Mouse (Mus musculus): ENCODE measurements around the gene Vmn1r19. TPM values are rescaled to one million over a fixed set of nuclear protein-coding genes. Genes with fewer than 3 reads are reported as not detected.
"Not testable (repeated sequence)": the region's sequence is repeated elsewhere in the genome, so short reads cannot be mapped to it uniquely, and the experiment has no call there.

Vmn1r19 gene
- not detected for total RNA-seq (2021)
- long read RNA-seq, experiment 1, result 0 reads
- long read RNA-seq, experiment 2, result 0 reads

DNA sequence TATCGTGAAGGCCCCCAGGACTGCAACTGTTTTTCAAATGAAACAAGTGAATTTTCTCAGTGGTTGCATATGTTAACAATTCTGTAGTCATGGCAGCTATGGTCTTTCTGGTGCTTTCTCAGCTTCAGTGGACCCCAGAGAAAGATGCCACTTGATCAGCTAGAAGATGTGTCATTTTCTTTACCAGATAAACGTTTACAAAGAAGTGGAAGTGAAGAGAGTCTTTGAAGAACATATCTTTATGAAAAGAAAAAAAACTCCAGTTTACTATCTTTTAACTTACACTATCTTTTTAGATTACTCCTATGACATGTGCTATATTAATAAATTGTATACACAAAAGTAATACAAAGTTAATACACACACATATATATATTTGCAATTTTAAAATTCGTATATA is at the start of gene Vmn1r19:
TSS of gene Vmn1r19 (plus strand) at position 301 of the 400 bp plus-strand sequence.
- not testable (repeated sequence) for DNase-seq (ENCODE audit: low spot score in 2 of 2)

DNA sequence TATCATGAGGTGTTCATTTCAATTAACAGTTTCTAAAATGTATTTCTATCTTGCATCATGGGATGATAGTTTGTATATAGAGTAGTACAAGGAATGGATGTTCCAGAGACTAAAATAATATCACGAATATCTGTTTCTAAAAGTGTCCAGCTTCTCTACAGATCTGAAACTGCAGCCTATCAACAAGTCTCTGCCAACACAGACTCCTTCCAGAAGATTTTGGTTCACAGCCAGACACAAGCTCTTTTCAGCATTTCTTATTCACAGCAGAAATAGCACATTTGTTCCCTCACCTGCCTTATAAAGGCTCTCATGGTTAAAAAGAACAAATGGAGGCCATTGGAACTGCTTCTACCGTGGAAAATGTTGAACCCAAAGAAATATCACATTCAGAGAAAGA is 46.7 kb upstream of the Vmn1r19 start:
- no peak for DNase-seq (ENCODE audit: low spot score in 2 of 2)

DNA sequence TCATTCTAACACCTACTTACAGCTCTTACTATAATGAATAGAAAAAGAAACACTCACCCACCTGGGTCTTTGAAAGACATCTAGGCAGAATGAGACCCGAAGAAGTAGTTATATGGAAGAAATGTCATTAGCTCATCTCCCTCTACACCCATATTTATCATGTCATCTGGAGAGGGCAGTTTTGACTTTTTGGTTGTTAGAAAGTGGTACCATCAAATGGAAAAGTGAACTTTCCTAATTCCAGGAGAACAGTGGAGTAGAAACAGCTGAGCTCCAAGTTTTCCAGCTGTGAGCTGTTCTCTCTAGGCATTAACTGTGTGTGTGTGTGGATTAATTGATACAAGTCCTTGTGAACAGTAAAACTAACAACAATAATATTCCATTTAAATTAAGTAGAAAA is 40.0 kb upstream of the Vmn1r19 start, which contains the start of gene Vmn1r17:
TSS of gene Vmn1r17 (minus strand) at position 101 of the 400 bp plus-strand sequence.
- no peak for DNase-seq (ENCODE audit: low spot score in 2 of 2)

DNA sequence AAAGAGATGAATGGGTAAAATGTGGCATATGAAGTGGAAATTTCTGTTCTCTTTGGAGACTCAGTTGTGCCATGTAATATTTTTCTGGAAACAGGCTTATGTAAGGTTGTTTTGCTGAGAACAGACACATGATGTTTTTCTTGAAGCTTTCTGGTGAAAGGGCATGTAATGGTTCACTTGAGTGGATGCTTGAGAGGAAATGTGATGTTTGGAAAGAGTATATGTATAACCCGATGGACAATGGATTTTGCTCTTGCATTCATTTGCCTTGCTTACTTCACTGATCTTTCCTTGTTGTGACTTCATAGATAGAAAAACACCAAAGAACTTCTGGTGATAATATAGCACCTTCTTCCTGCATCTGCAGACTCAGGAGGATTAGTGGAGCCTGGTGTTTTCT is 37.7 kb upstream of the Vmn1r19 start:
- DNase-seq (ENCODE audit: low spot score in 2 of 2), result not testable (repeated sequence)

DNA sequence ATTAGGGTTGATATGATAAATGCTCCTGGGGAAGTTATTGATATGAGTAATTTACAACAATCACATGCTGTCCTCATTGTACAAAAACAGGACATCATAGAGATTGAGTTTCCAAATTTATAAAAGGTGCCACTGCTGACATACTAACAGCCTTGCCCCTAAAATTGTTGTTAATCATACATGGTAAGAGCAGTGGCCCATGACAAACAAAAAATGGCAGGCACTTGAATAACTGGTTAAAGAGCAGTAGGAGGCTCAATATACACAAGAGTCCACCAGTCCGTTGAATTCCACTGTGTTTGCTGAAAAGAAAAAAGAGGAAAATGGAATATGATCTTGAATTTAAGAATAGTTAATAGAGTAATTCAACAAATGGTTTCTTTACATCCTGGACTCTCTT is 36.1 kb upstream of the Vmn1r19 start:
- no peak for DNase-seq (ENCODE audit: low spot score in 2 of 2)

DNA sequence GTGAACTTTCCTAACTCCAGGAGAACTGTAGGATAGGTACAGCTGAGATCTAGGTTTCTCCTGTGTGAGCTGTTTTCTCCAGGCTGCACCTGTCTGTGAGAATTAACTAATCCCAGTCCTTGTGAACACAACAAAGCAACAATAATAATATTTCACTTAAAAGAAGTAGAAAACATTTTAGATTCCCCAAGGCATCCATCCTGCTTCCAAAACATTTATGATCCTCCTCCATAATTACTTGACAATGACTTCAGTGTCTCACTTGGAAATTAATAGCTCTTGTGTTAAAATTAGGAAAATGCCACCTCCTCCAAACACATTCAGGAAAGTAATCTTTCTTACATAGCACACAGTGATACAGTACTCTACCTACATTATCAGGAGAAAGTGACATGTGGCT is 7.9 kb upstream of the Vmn1r19 start, which contains the start of gene Vmn1r18:
TSS of gene Vmn1r18 (minus strand) at position 101 of the 400 bp plus-strand sequence.
- DNase-seq (ENCODE audit: low spot score in 2 of 2), result no peak

DNA sequence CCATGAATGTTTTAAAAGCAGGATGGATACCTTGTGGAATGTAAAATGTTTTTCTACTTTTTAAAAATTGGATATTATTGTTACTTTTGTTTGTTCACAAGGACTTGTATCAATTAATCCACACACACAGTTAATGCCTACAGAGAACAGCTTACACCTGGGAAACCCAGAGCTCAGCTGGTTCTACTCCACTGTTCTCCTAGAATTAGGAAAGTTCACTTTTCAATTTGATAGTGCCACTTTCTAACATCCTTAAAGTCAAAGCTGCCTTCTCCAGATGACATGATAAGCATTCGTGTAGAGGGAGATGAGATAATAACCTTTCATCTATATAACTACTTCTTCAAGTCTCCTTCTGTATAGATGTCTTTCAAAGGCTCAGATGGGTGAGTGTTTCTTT is 25.1 kb downstream of the Vmn1r19 start, which contains the start of gene Vmn1r20:
TSS of gene Vmn1r20 (plus strand) at position 301 of the 400 bp plus-strand sequence.
- no peak for DNase-seq (ENCODE audit: low spot score in 2 of 2)

DNA sequence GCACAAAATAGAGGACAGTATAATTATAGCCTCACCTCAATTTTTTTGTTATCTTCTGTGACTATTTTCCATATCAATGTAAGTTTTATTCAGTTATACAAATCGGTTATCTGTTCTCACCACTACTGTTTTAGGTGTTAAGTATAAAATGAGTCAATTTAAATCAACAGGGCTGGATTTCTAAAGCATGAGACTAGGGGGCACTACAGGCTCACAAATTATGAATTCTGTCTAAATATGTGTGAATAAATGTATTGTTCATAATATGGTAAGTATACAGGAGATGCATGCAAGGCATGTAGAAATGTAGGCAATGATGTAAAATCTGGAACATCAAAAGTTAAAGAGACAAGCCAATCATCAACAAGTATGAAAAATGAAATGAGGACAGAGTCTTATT is 27.6 kb downstream of the Vmn1r19 start:
- DNase-seq (ENCODE audit: low spot score in 2 of 2), result peak; percentile 5 to 6

Other genes with a start within 250 kb of the Vmn1r19 start
- not detected for gene Vmn1r12, start 246.9 kb upstream of the Vmn1r19 start, total RNA-seq (2021)
- gene Vmn1r13, start 200.5 kb upstream of the Vmn1r19 start, total RNA-seq (2021), result not detected
- not detected for gene Vmn1r14, start 172.1 kb upstream of the Vmn1r19 start, total RNA-seq (2021)
- not detected for gene Vmn1r15, start 145.8 kb upstream of the Vmn1r19 start, total RNA-seq (2021)
- not detected for gene Vmn1r16, start 74.3 kb upstream of the Vmn1r19 start, total RNA-seq (2021)
- not detected for gene Vmn1r17, start 40.1 kb upstream of the Vmn1r19 start, total RNA-seq (2021)
- not detected for gene Vmn1r18, start 8.0 kb upstream of the Vmn1r19 start, total RNA-seq (2021)
- gene Vmn1r20, start 25.1 kb downstream of the Vmn1r19 start, total RNA-seq (2021), result not detected
- 10 to 100 TPM; 89.7 to 90.4 TPM for gene Ppm1k, start 131.7 kb downstream of the Vmn1r19 start, total RNA-seq (2021)
- 10 to 100 TPM; 12.7 to 16.4 TPM for gene Herc6, start 177.2 kb downstream of the Vmn1r19 start, total RNA-seq (2021)

All from left cerebral cortex, adult 18-20 months (tissue).